Mouse (Mus musculus): ENCODE results near the gene Napb.

DNA sequence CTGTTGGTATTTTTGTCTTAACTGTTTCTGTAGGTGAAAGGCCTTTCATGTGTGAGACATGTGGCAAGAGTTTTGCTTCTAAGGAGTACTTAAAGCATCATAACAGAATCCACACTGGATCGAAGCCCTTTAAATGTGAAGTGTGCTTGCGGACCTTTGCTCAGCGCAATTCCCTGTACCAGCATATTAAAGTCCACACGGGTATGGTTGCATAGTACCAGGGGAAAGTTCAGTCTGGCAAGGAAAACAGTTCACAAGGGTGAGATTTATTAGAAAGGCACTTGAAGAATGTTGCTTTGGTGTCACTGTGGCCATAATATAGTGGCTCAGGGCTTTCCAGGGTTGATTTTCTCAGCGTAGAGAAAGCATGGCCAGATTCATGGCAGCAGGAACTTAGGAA lies 44.3 kb downstream of the Napb start:
- no peak for TF ChIP-seq CHD2 (IDR thresholded peaks at IDR 0.05; ENCODE audit: low read depth, low read length)
- TF ChIP-seq HCFC1 (IDR thresholded peaks at IDR 0.05; ENCODE audit: borderline replicate concordance, insufficient read depth, low read length), result no peak
